Mouse (Mus musculus): Measurements from ENCODE around the gene Chka.

DNA sequence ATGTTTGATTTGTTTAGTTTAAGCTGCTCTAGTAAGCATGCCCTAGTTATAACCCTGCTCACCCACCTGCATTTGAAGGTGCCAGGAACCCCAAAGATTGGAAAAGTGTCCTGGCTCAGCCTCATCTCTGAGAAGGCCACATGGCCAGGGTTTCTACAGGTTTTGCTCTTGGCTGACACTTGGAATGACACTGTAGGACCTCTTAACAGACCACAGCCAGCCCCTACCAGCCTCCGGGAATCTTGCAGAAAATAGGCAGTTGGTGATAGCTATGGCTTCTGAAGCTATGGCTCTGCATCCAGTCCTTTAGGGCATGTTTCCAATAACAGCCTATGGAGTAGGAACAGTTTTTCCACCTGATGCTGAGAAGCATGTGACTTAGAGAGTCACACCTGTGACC is 6.7 kb upstream of the Chka start:
- TF ChIP-seq POLR2A (IDR thresholded peaks at IDR 0.05; ENCODE audit: insufficient read depth, low read depth, low read length): no peak
- no peak for TF ChIP-seq CTCF (IDR thresholded peaks at IDR 0.05)
